Mouse (Mus musculus): ENCODE measurements around the gene Ubxn11.
"Not testable (repeated sequence)": the region's sequence is repeated elsewhere in the genome, so short reads cannot be mapped to it uniquely, and the experiment has no call there.

The Ubxn11 gene

GRCm38 (mm10) chr4:134144297-134144696 lies 41.9 kb downstream of the Ubxn11 start:
- not testable (repeated sequence) for DNase-seq (ENCODE audit: low spot score)

DNA sequence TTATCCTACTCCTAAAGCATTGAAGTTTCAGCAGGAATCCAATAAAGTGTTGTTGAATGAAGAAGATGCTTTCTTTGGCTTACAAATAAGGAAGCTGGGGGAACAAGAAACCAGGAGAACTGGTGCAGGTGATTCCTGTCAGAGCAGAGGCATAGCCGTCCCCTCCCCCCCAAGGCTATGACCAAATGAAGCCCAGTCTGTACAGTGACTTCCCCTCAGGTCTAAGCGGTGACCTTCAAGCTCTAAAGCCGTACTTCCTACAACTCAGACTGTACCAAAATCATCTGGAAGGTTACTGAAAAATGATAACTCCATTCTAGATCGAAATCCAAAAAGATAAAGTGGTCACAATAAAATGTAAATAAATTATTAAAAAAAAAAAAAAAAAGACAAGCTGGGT lies 47.0 kb downstream of the Ubxn11 start:
- DNase-seq (ENCODE audit: low spot score) = no peak

GRCm38 (mm10) chr4:134152112-134152511 lies 49.7 kb downstream of the Ubxn11 start:
- no peak for DNase-seq (ENCODE audit: low spot score)

DNA sequence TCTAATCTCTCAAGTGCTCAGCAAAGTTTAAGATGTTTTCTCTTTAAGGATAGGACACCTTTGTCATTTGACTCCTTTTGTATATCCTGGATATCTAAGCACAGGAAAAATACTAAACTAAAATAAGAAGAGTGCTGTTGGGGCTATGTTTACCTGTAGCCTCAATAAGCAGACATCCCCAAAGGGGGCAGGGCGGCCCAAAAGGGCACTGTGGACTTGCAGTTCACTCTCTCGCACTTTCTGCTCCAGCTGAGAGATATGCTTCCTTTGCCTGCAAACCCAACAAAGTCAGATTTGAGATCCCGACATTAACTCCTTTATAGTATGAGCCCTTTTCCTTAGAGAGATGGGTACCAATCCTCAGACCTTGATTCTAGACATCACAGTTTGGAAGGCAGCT lies 51.3 kb downstream of the Ubxn11 start:
- DNase-seq (ENCODE audit: low spot score) = no peak

GRCm38 (mm10) chr4:134154354-134154753 lies 52.0 kb downstream of the Ubxn11 start:
- peak; percentile 12 for DNase-seq (ENCODE audit: low spot score)

DNA sequence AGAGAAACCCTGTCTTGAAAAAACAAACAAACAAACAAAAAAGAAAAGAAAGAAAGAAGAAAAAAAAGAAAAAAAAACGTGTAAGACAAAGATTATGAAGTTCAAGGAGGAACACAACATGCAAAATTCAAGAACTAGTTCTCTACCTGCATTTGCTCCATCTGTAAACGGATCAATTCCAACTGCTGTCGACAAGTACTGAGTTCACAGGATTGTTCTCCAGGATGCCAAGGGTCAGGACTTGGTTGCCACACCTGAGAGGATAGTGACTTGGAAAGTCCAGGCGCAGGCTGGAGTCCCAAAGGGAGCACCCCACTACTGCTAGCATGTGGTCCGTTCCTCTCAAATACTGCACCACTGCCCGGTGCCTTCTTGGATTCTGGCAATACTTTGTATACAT lies 53.2 kb downstream of the Ubxn11 start:
- DNase-seq (ENCODE audit: low spot score) = no peak

DNA sequence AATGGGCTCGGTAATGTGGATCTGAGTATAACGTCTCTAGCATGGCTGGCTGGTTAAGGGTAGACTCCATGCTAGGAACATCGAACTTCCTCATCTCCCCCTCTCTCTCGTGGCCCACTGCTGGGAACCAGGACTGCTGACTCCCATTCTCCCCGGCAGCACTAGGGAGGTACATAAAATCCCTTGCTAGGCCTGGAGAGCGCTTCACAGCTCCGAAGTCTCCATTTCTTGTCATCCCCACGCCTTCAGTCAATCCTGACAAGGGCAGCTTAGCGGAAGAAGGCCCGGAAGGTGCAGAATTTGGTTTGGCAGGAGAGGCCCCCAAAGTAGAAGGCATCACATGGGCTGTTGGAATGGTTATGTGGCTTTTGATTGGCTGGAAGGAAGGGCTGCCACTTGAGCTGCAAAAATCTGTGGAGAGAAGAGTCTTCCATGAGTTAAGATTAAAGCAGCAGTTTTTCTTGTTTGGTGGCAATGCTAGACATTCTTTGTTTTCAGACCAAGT lies 53.6 kb downstream of the Ubxn11 start:
- DNase-seq (ENCODE audit: low spot score) = no peak

DNA sequence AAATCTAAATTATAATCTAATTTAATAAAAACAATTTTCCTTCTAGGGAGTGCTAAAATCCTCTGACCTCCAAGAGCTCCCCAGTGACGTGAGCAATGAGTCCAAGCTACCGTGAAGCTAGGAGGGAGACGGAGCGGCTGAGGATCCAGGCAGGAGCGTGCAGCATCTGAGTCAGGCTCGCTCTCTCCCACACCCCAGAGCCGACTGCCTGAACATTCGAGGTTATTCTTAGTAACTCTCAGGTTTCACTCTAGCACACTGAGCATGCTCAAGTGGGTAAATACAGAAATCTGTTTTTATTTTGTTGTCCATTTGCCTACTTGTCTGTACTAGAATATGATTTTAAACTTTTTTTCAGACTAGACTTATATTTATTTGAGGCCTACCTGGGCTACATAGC lies 54.4 kb downstream of the Ubxn11 start:
- DNase-seq (ENCODE audit: low spot score) = no peak

DNA sequence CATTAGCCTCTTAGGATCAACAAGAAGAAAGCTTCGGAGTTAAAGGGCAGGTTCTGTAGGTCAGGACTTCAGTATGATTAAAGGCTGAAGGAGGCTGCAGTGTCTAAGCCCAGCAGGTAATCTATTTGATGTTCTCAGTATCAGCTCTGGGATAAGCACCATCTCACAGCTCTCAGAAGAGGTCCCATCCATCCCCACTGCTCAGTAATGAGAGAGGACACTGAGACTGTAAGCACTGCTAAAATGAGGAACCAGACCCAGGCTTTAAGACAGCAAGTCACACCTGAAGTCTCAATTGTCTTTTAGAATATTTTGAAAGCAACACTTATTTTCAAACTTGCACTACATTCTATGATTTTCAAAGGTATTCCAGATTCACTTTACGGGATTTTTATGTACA lies 55.2 kb downstream of the Ubxn11 start:
- no peak for DNase-seq (ENCODE audit: low spot score)

DNA sequence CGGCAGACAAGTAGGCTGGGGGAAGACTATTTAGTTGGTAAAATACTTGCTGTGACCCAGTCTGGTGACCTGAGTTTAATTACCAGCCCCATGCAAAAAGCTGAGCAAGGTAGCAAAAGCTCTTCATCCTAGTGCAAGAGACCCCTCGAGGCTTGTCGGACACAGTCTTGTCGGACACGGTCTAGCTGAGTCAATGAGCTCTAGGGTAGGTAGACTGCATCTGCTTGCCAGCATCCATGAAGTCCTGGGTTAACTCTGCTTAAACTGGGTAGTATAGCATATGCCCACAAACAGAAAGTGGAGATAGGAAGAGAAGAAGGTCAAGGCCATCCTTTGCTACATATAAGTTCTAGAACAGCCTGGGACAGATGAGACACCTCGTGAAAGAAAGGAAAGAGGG lies 56.4 kb downstream of the Ubxn11 start:
- DNase-seq (ENCODE audit: low spot score) = no peak

DNA sequence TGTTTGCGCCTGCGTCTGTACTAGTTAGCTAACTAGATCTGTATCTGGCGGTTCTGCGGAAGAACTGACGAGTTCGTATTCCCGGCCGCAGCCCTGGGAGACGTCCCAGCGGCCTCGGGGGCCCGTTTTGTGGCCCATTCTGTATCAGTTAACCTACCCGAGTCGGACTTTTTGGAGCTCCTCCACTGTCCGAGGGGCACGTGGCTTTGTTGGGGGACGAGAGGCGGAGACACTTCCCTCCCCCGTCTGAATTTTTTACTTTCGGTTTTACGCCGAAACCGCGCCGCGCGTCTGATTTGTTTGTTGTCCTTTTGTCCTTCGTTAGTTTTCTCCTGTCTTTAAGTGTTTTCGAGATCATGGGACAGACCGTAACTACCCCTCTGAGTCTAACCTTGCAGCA lies 57.7 kb downstream of the Ubxn11 start:
- not testable (repeated sequence) for DNase-seq (ENCODE audit: low spot score)

DNA sequence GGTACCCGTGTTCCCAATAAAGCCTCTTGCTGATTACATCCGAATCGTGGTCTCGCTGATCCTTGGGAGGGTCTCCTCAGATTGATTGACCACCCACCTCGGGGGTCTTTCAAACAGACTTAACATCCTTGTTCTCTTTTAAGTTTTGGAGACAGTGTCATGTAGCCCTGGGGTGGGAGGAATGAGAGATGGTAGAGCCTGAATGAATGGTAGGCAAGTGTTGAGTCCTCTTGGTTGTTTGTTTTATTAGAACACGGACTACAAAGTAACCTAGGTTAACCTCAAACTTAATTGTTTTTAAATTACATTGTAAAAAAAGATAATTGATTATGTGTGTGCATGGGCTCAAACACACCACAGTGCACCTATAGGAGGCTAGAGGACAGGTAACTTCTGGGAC lies 62.2 kb downstream of the Ubxn11 start:
- DNase-seq (ENCODE audit: low spot score) = no peak

GRCm38 (mm10) chr4:134165024-134165423 lies 62.7 kb downstream of the Ubxn11 start:
- no peak for DNase-seq (ENCODE audit: low spot score)

DNA sequence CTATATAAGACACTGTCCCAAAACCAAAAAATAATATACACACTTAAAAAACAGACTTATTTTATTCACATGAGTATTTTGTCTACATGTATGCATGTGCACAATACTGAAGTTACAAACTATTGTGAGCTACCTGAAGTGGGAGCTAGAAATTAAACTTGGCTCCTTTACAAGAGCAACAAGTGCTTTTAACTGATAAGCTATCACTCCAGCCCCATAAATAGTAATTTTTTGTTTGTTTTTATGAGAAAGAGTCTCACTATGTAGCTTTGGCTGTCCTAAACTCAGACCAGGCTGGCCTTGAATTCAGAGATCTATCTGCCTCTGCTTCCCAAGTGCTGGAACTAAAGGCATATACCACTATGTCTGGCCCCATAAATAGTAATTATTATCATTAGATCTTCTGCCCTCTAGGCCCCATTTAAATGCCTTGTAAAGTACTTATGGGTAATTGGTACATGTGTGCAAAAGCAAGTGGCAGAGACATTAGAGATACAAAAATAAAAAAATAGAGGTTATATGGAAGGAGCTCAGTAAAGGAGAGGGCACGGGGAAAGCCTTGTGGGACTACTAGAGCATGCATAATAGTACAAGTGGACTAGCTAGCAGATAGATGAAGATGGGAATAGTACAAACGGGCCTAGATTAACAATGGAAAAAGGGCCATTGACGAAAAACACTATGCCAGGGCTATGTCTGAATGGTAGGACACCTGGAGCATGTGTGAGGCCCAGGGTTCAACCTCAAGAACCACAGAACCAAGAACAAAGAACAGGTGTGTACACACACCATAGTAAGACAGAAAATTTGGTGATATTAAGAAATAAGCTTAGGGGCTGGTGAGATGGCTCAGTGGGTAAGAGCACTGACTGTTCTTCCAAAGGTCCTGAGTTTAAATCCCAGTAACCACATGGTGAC lies 63.4 kb downstream of the Ubxn11 start:
- no peak for DNase-seq (ENCODE audit: low spot score)

DNA sequence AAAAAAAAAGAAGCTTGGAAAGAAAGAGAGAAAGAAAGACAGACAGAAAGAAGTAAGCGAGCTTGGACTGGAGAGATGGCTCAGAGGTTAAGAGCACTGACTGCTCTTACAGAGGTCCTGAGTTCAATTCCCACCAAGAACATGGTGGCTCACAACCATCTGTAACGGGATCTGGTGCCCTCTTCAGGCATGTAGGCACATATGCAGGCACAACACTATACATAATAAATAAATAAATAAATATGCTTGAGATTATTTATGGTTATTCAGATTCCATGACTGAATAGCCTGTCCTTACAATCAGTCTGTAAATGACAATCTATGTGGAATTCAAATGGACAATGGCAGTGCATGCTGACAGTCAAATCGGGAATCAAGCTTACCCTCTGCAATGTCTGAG lies 64.5 kb downstream of the Ubxn11 start:
- DNase-seq (ENCODE audit: low spot score) = no peak

DNA sequence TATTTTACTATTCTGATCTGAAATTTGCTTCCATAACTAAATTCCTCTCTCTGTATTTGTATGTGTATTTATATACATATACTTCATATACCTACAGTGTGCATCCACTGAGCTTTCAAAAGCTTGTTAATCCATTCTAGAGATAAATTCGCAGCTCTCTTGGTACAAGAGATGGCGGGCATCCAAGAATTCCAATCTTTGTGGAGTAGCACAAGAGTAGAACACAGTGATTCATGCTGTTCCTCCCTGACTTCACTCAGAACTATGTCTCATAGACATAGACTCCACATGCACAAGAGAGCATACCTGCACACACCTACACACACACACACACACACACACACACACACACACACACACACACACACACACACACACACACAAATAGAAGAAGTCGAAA lies 70.0 kb downstream of the Ubxn11 start:
- peak; percentile 23 for DNase-seq (ENCODE audit: low spot score)

Data from adipocyte (in vitro differentiated cells).